Mouse (Mus musculus): ENCODE results near the gene Brap.

Gene Brap

DNA sequence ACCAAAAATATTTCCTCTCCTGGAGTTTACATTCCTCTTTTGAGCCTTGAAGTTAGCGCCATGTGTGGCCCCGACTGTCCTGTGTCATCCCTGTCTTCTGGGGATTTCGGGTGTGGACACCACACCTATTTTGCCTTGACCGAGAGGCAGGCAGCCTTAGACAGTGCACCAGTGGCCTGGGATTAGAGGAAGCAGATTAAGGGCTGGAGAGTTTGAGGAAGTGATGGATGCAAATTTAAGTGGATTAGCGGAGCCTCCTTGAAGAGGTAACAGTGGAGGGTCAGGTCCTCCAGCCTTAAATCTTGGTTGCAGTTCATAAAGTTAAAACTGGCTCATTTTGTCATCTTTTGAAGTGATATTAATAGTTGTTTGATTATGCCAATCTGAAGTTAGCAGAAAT lies 58.1 kb downstream of the Brap start:
- no peak for DNase-seq

DNA sequence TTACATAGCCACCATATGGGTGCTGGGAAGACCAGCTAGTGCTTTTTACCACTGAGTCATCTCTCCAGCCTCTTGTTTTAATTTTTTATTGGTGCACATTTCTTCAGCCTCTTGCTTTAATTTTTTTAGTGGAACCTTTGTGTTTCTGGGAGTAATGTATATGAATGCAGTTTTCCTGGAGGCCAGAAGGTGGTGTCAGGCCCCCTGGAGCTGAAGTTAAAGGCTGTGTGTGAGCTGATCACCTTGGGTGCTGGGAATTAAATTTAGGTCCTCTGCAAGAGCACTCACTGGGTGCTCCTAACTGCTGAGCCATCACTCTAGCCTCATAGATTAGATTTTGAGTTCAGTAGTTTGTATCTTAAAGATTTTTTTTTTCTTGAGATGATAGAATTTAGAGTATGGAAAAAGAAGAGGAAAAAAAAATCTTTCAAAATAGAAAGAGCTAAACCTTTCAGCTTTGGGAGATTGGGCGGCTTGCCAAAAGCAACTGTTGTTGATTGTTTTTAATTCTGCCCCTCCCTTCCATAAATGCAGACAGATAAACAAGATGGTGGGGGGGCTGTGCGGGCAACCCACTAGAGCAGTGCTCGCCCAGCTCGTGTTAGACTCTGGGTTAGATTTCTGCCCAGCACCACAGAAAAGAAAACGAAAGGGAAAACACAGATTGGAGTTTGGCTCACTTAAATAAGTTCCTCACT lies 60.7 kb downstream of the Brap start:
- peak; percentile 30 for DNase-seq

GRCm38 (mm10) chr5:121721841-121722240 lies 61.5 kb downstream of the Brap start:
- DNase-seq: no peak

DNA sequence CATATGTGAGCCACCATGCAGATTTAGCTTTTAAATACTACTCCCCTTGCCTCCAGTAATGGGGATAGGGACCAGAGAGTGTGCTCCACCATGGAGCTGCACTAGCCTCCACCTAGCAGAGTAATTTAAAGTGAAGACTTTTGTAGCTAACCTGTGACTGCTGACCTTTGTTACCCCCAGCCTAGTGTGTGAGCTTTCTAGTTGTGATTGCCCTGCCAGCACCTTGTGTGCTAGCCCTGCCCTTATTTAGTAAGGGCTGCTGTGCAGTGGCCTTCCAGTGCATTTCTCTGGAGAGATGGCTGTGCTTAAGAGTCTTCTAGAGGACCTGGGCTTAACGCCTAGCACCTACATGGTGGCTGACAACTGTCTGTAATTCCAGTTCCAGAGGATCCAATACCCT lies 64.3 kb downstream of the Brap start:
- DNase-seq: no peak

DNA sequence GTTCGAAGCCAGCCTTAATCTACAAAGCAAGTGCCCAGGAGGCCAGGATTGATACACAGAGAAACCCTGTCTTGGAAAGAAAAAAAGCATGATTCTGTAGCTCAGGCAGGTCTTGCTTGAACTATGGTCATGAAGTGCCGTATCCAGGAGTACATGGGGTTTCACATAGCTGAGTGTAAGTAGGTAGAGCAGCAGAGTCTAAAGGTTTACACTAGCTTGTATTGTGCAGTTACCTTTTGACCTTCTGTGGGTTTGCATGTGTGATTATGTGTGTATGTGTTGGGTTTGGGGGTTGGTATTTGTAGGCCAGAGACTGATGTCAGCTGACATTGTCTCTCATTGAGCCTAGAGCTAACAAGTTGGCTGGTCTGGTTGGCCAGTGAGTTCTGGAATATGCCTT lies 69.7 kb downstream of the Brap start:
- no peak for DNase-seq

- no peak for DNase-seq
These were observed 76.3 kb downstream of the Brap start for GRCm38 (mm10) chr5:121736641-121737040.

Measured in kidney, postnatal 14 days (tissue).